Mouse (Mus musculus) forebrain, embryonic 16.5 days (tissue): ENCODE measurements around the gene Mrpl55. TPM values are rescaled to one million over a fixed set of nuclear protein-coding genes. Genes with fewer than 3 reads are reported as not detected.

ENCODE experiments used
- polyA plus RNA-seq: library from polyadenylated mRNA; unstranded; fragments of >200 nt; fragmentation: Nextera tagmentation; extraction: Ambion mirVana; gene quantifications from 2 replicates; pipeline ENCODE4 v1.2.1, GENCODE M21; 2015

Mrpl55 gene
- polyA plus RNA-seq, 1 experiment from 2014 or later = 95.9 TPM

Other genes with a start within 250 kb of the Mrpl55 start
- gene Hist3h2a, start 247.8 kb upstream of the Mrpl55 start, polyA plus RNA-seq = 150 and 152 TPM in 2 replicates
- 1.8 and 2.0 TPM in 2 replicates for gene Trim17, start 247.8 kb upstream of the Mrpl55 start, polyA plus RNA-seq
- 24.7 and 26.4 TPM in 2 replicates for gene Trim11, start 224.4 kb upstream of the Mrpl55 start, polyA plus RNA-seq
- gene Obscn, start 66.1 kb upstream of the Mrpl55 start, polyA plus RNA-seq = 0.11 and 0.25 TPM in 2 replicates
- 7.9 and 8.0 TPM in 2 replicates for gene Iba57, start 38.7 kb upstream of the Mrpl55 start, polyA plus RNA-seq
- 0.11 and 0.30 TPM in 2 replicates for gene Gjc2, start 19.3 kb upstream of the Mrpl55 start, polyA plus RNA-seq
- 181 and 201 TPM in 2 replicates for gene Guk1, start 10.3 kb upstream of the Mrpl55 start, polyA plus RNA-seq
- 21.7 and 27.3 TPM in 2 replicates for gene 2310033P09Rik, start 5.8 kb downstream of the Mrpl55 start, polyA plus RNA-seq
- 645 and 666 TPM in 2 replicates for gene Arf1, start 25.8 kb downstream of the Mrpl55 start, polyA plus RNA-seq
- gene Wnt3a, start 88.3 kb downstream of the Mrpl55 start, polyA plus RNA-seq = 0.35 and 0.73 TPM in 2 replicates
- 1.5 and 1.6 TPM in 2 replicates for gene Wnt9a, start 104.4 kb downstream of the Mrpl55 start, polyA plus RNA-seq
- gene Prss38, start 173.2 kb downstream of the Mrpl55 start, polyA plus RNA-seq = not detected in 2 replicates
- 11.8 and 14.1 TPM in 2 replicates for gene Jmjd4, start 247.6 kb downstream of the Mrpl55 start, polyA plus RNA-seq
- 418 and 445 TPM in 2 replicates for gene Snap47, start 248.7 kb downstream of the Mrpl55 start, polyA plus RNA-seq